Mouse (Mus musculus): Measurements from ENCODE around the gene Tmem163. TPM values are rescaled to one million over a fixed set of nuclear protein-coding genes. Genes with fewer than 3 reads are reported as not detected.

Tmem163 gene
- polyA plus RNA-seq, 1 experiment: 31.6 TPM

- no peak for TF ChIP-seq CTCF (IDR thresholded peaks at IDR 0.05; ENCODE audit: extremely low read depth, insufficient read depth, low read length)
- no peak for TF ChIP-seq POLR2A (IDR thresholded peaks at IDR 0.05; ENCODE audit: extremely low read depth, insufficient read depth, low read length)
- no peak overlapping the region for H3K4me3 ChIP-seq (ENCODE audit: insufficient read depth, low read length)
- no peak overlapping the region for H3K27ac ChIP-seq (ENCODE audit: insufficient read depth, low read length)
- H3K4me1 ChIP-seq (ENCODE audit: control insufficient read depth, insufficient read depth, low read length): no peaks in the 10 kb centered on the region
These were observed 166.2 kb downstream of the Tmem163 start for GRCm38 (mm10) chr1:127513140-127513539.

- no peak for TF ChIP-seq POLR2A (IDR thresholded peaks at IDR 0.05; ENCODE audit: extremely low read depth, insufficient read depth, low read length)
- TF ChIP-seq CTCF (IDR thresholded peaks at IDR 0.05; ENCODE audit: extremely low read depth, insufficient read depth, low read length): no peak
- Histone ChIP-seq H3K27ac (ENCODE audit: insufficient read depth, low read length) (no peak overlapping the region), H3K4me3 (ENCODE audit: insufficient read depth, low read length) (no peak overlapping the region), H3K4me1 (ENCODE audit: control insufficient read depth, insufficient read depth, low read length) (no peaks in the 10 kb centered on the region)
These were observed 166.6 kb downstream of the Tmem163 start for GRCm38 (mm10) chr1:127512709-127513108.

DNA sequence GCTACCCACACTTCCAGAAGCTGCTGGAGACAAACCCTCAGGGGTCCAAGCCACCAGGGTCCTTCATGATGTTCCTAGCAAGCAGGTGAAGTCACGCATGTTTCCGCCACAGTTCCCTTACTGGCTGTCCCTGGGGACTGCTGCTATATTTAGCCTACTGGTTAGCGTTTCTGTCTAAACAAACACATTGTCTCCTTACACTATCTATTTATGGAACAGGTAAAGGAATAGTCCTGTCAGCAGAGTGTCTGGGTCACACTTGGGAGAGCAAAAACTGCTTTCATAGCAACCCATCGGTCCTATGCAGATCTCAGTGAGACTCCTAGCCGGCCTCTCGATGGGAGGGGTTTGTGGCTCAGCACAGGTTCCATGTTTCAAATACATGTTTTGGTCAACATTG, 168.0 kb downstream of the Tmem163 start:
- Histone ChIP-seq H3K4me1 (ENCODE audit: control insufficient read depth, insufficient read depth, low read length) (no peaks in the 10 kb centered on the region), H3K27ac (ENCODE audit: insufficient read depth, low read length) (no peak overlapping the region), H3K4me3 (ENCODE audit: insufficient read depth, low read length) (no peak overlapping the region)
- no peak for TF ChIP-seq POLR2A (IDR thresholded peaks at IDR 0.05; ENCODE audit: extremely low read depth, insufficient read depth, low read length)
- TF ChIP-seq CTCF (IDR thresholded peaks at IDR 0.05; ENCODE audit: extremely low read depth, insufficient read depth, low read length): no peak

GRCm38 (mm10) chr1:127508921-127509320, 170.4 kb downstream of the Tmem163 start:
- Histone ChIP-seq H3K4me3 (ENCODE audit: insufficient read depth, low read length) (no peak overlapping the region), H3K4me1 (ENCODE audit: control insufficient read depth, insufficient read depth, low read length) (no peaks in the 10 kb centered on the region), H3K27ac (ENCODE audit: insufficient read depth, low read length) (no peak overlapping the region)
- no peak for TF ChIP-seq CTCF (IDR thresholded peaks at IDR 0.05; ENCODE audit: extremely low read depth, insufficient read depth, low read length)
- TF ChIP-seq POLR2A (IDR thresholded peaks at IDR 0.05; ENCODE audit: extremely low read depth, insufficient read depth, low read length): no peak

GRCm38 (mm10) chr1:127508067-127508739, 171.1 kb downstream of the Tmem163 start:
- Histone ChIP-seq H3K4me1 (ENCODE audit: control insufficient read depth, insufficient read depth, low read length) (no peaks in the 10 kb centered on the region), H3K4me3 (ENCODE audit: insufficient read depth, low read length) (no peak overlapping the region), H3K27ac (ENCODE audit: insufficient read depth, low read length) (no peak overlapping the region)
- TF ChIP-seq CTCF (IDR thresholded peaks at IDR 0.05; ENCODE audit: extremely low read depth, insufficient read depth, low read length): no peak
- TF ChIP-seq POLR2A (IDR thresholded peaks at IDR 0.05; ENCODE audit: extremely low read depth, insufficient read depth, low read length): no peak

DNA sequence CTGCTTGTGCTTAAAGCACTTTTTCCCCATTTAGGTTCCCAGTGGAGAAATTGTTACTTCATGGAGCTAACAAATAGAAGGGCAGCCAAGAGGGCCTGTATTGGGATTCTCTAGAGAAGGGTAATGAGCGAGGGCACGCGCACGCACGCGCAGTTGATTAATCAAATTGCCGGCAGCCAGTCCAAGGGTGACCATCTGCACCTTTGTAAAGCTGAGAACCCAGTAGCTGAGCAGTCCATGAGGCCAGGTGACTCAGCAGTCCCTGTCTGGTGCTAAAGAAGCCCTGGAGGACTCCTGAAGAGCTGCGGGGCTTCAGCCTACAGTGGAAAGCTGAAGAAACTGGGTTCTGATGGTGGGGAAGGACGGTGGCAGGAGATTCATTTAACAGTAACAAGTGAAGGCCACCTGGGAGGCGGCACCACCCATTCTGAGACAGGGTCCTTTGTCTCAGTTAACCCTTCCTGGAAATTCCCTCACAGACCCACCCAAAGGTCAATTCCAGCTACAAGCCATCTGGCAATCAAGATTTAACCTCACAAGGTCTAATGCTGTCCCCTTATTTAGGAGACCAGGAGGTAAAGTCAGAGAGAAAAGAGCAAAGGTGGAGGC, 172.2 kb downstream of the Tmem163 start:
- no peaks in the 10 kb centered on the region for H3K4me1 ChIP-seq (ENCODE audit: control insufficient read depth, insufficient read depth, low read length)
- TF ChIP-seq CTCF (IDR thresholded peaks at IDR 0.05; ENCODE audit: extremely low read depth, insufficient read depth, low read length) (no peak), POLR2A (IDR thresholded peaks at IDR 0.05; ENCODE audit: extremely low read depth, insufficient read depth, low read length) (no peak)
- H3K27ac ChIP-seq (ENCODE audit: insufficient read depth, low read length): no peak overlapping the region

GRCm38 (mm10) chr1:127500701-127501100, 178.6 kb downstream of the Tmem163 start:
- Histone ChIP-seq H3K4me3 (ENCODE audit: insufficient read depth, low read length) (no peak overlapping the region), H3K4me1 (ENCODE audit: control insufficient read depth, insufficient read depth, low read length) (no peaks in the 10 kb centered on the region), H3K27ac (ENCODE audit: insufficient read depth, low read length) (no peak overlapping the region)
- TF ChIP-seq POLR2A (IDR thresholded peaks at IDR 0.05; ENCODE audit: extremely low read depth, insufficient read depth, low read length) (no peak), CTCF (IDR thresholded peaks at IDR 0.05; ENCODE audit: extremely low read depth, insufficient read depth, low read length) (no peak)

More for the DNA sequence above, 172.2 kb downstream of the Tmem163 start:
- H3K4me3 ChIP-seq (ENCODE audit: insufficient read depth, low read length): no peak overlapping the region

- no peak overlapping the region for H3K4me3 ChIP-seq (ENCODE audit: insufficient read depth, low read length)
- H3K27ac ChIP-seq (ENCODE audit: insufficient read depth, low read length): no peak overlapping the region
- TF ChIP-seq POLR2A (IDR thresholded peaks at IDR 0.05; ENCODE audit: extremely low read depth, insufficient read depth, low read length) (no peak), CTCF (IDR thresholded peaks at IDR 0.05; ENCODE audit: extremely low read depth, insufficient read depth, low read length) (peak; percentile 82)
- no peaks in the 10 kb centered on the region for H3K4me1 ChIP-seq (ENCODE audit: control insufficient read depth, insufficient read depth, low read length)
These were observed 179.1 kb downstream of the Tmem163 start for GRCm38 (mm10) chr1:127500219-127500618.

DNA sequence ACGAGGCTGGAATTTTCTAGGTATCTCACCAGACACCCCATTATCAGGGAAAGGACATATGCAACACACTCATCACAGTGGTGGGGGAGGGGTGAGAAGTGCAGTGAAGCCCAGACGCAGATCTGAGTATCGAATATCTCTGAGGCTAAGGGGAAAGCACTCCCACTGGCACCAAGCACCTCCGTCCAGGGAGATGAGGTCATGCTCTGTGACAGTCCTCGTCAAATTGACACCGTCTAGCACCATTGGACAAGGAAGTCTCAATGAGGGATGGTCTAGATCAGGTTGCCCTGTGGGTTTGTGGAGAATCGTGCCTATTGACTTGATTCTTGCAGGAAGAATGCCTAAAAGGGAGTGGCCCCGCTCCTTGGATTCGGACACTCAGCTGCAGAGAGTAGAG, 180.6 kb downstream of the Tmem163 start:
- TF ChIP-seq CTCF (IDR thresholded peaks at IDR 0.05; ENCODE audit: extremely low read depth, insufficient read depth, low read length): no peak
- no peak for TF ChIP-seq POLR2A (IDR thresholded peaks at IDR 0.05; ENCODE audit: extremely low read depth, insufficient read depth, low read length)
- Histone ChIP-seq H3K27ac (ENCODE audit: insufficient read depth, low read length) (no peak overlapping the region), H3K4me1 (ENCODE audit: control insufficient read depth, insufficient read depth, low read length) (no peaks in the 10 kb centered on the region), H3K4me3 (ENCODE audit: insufficient read depth, low read length) (no peak overlapping the region)
